Mouse (Mus musculus): ENCODE results near the gene Rpl31. TPM values are rescaled to one million over a fixed set of nuclear protein-coding genes. Genes with fewer than 3 reads are reported as not detected.
A peak's percentile ranks its signal among the peaks of the same experiment; 100 is the strongest.

Gene Rpl31
- polyA plus RNA-seq, 1 experiment from 2014 or later = 438 TPM

DNA sequence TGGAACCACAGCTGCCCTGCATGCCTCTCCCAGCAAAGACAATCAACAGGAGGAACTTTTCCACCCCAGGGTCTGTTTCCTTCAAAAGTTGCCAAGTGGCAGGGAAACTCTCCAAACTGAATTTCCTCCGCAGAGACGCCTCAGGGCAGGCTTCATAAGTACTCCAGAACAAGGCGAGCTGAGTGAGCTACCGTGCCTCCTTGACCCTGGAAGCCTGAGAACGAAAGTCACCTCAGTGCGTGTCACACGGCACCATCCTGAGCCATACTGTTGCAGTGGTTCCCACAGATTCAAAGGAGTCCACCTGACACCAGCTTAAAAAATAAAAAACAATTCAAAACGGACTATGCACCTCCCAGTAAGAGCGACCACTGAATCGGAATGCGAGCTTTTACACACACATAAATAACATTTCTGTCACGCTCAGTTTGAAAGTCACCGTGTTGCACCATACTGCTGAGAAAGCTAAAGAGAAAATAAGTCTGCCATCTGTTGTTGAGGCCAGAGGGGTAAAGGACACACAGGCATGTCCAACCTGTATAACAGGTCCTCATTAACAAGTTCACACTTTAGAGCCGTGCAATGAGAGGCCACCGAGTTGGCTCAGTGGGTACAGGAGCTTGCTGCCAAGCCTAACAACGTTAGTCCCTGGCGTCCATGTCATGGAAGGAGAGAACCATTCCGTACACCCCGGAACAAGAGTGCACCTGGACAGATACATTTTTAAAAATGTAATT is 42.6 kb downstream of the Rpl31 start:
- no peak overlapping the region for H3K4me2 ChIP-seq
- H3K4me3 ChIP-seq (ENCODE audit: low read depth, low read length) = no peak overlapping the region
- no peaks in the 10 kb centered on the region for H3K4me1 ChIP-seq (ENCODE audit: control insufficient read depth, insufficient read depth, low read length)
- no peak overlapping the region for H3K9ac ChIP-seq (ENCODE audit: low read depth, low read length)
- no peaks in the 10 kb centered on the region for H3K27me3 ChIP-seq (ENCODE audit: control insufficient read depth, insufficient read depth, low read length)
- no peak overlapping the region for H3K27ac ChIP-seq (ENCODE audit: low read depth, low read length)
- H3K36me3 ChIP-seq (ENCODE audit: control insufficient read depth, insufficient read depth, low read length) = no peaks in the 10 kb centered on the region
- no peak for ATAC-seq (replicated peaks; ENCODE audit: insufficient number of reproducible peaks, low FRiP score, low TSS enrichment)
- H3K9me3 ChIP-seq (replicated peaks; ENCODE audit: control insufficient read depth, low read length) = peaks cover 3% of the 10 kb centered on the region; the same call in 1 of the 2 replicates
- WGBS (ENCODE audit: insufficient replicate concordance) = 86% methylated on average over 19 of the region's 19 CpGs

DNA sequence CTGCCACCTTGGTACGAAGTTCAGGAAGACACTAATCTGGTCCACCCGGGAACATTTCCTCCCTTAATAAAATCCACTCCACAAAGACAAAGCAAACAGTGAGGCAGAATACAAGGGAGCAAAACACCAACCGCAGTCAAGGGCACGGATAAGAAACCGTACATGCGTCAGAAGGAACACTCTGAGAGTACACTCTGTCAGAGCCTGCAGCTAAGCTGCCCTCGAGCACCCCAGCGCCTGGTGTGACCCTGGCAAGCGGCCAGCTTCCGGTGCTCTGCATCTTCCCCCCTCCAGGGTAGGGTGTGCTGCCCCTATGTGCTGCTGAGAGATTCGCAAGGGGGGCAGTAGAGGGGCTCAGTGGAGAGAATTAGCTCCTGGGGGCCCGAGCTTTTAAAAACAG is 50.2 kb downstream of the Rpl31 start:
- Histone ChIP-seq H3K4me1 (ENCODE audit: control insufficient read depth, insufficient read depth, low read length) (peaks cover 15% of the 10 kb centered on the region), H3K27ac (ENCODE audit: low read depth, low read length) (peak overlapping the region; percentile 46; the same call in 1 of the 2 replicates), H3K27me3 (ENCODE audit: control insufficient read depth, insufficient read depth, low read length) (no peaks in the 10 kb centered on the region), H3K4me2 (peak overlapping the region; percentile 21), H3K9me3 (replicated peaks; ENCODE audit: control insufficient read depth, low read length) (peaks cover 3% of the 10 kb centered on the region; the same call in 1 of the 2 replicates), H3K36me3 (ENCODE audit: control insufficient read depth, insufficient read depth, low read length) (no peaks in the 10 kb centered on the region), H3K4me3 (ENCODE audit: low read depth, low read length) (no peak overlapping the region), H3K9ac (ENCODE audit: low read depth, low read length) (0 out of 2 replicates have a peak overlapping the region, but pooled peaks have one; percentile 10)
- 19% methylated on average over 12 of the region's 12 CpGs for WGBS (ENCODE audit: insufficient replicate concordance)
- 0 out of 2 replicates have a peak, but pooled peaks have one; percentile 35 for ATAC-seq (replicated peaks; ENCODE audit: insufficient number of reproducible peaks, low FRiP score, low TSS enrichment)

DNA sequence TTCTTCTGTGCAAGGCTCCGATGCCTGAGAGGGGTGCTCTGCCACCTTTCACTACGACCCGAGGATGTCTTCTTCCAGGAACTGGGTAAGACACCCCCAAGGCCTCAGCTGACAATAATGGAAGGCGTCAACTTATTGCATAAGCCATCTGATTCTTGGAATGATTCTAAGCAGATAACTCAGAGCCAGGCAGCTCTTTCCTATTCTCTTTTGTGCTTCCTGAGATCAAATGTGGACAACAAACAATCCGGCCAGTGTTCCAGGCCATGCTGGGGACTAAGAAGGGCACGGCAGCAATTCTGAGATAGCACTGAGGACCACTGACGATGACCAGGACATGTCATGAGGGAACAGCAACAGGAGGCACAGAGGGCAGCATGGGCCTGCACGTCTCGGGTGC is 51.2 kb downstream of the Rpl31 start:
- Histone ChIP-seq H3K9me3 (replicated peaks; ENCODE audit: control insufficient read depth, low read length) (peaks cover 3% of the 10 kb centered on the region; the same call in 1 of the 2 replicates), H3K27me3 (ENCODE audit: control insufficient read depth, insufficient read depth, low read length) (no peaks in the 10 kb centered on the region), H3K4me2 (no peak overlapping the region), H3K4me3 (ENCODE audit: low read depth, low read length) (no peak overlapping the region), H3K4me1 (ENCODE audit: control insufficient read depth, insufficient read depth, low read length) (peaks cover 15% of the 10 kb centered on the region), H3K9ac (ENCODE audit: low read depth, low read length) (no peak overlapping the region), H3K27ac (ENCODE audit: low read depth, low read length) (0 out of 2 replicates have a peak overlapping the region, but pooled peaks have one; percentile 7), H3K36me3 (ENCODE audit: control insufficient read depth, insufficient read depth, low read length) (no peaks in the 10 kb centered on the region)
- no peak for ATAC-seq (replicated peaks; ENCODE audit: insufficient number of reproducible peaks, low FRiP score, low TSS enrichment)
- 50% methylated on average over 9 of the region's 9 CpGs for WGBS (ENCODE audit: insufficient replicate concordance)

DNA sequence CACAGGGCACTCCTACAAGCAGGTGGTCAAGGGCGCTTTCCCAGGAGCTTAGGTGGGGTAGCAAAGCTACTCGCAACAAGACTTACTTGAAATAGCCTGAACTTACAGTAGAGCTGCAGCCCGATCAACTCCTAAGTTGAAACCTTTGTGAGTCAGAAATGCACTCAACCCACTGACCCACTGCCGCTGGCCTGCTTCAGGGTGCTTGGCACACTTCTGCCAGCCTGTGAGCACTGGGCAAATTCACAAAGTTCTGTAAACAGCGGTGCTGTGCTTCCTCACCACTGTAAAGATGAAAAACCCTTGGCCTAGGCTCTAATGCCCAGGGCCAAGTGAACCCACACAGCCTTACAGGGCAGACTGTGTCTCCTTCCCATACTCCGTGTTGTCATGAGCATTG is 53.3 kb downstream of the Rpl31 start:
- Histone ChIP-seq H3K4me3 (ENCODE audit: low read depth, low read length) (no peak overlapping the region), H3K36me3 (ENCODE audit: control insufficient read depth, insufficient read depth, low read length) (no peaks in the 10 kb centered on the region), H3K27me3 (ENCODE audit: control insufficient read depth, insufficient read depth, low read length) (no peaks in the 10 kb centered on the region), H3K27ac (ENCODE audit: low read depth, low read length) (no peak overlapping the region), H3K4me1 (ENCODE audit: control insufficient read depth, insufficient read depth, low read length) (peaks cover 15% of the 10 kb centered on the region), H3K9ac (ENCODE audit: low read depth, low read length) (no peak overlapping the region), H3K4me2 (no peak overlapping the region), H3K9me3 (replicated peaks; ENCODE audit: control insufficient read depth, low read length) (no peaks in the 10 kb centered on the region)
- no peak for ATAC-seq (replicated peaks; ENCODE audit: insufficient number of reproducible peaks, low FRiP score, low TSS enrichment)
- 90% methylated on average over 6 of the region's 6 CpGs for WGBS (ENCODE audit: insufficient replicate concordance)

Other genes with a start within 250 kb of the Rpl31 start
- 0.13 and 0.21 TPM in 2 replicates for gene Npas2, start 174.1 kb upstream of the Rpl31 start, polyA plus RNA-seq (2014; fragmentation: Nextera tagmentation; extraction: Ambion mirVana)
- gene Tbc1d8, start 110.9 kb downstream of the Rpl31 start, polyA plus RNA-seq (2014; fragmentation: Nextera tagmentation; extraction: Ambion mirVana) = 11.4 and 12.2 TPM in 2 replicates
- gene Cnot11, start 167.2 kb downstream of the Rpl31 start, polyA plus RNA-seq (2014; fragmentation: Nextera tagmentation; extraction: Ambion mirVana) = 20.0 and 20.4 TPM in 2 replicates
- gene Rnf149, start 209.6 kb downstream of the Rpl31 start, polyA plus RNA-seq (2014; fragmentation: Nextera tagmentation; extraction: Ambion mirVana) = 19.0 TPM in 2 replicates

Data from heart, embryonic 11.5 days (tissue).